Mouse (Mus musculus): ENCODE measurements around the gene Cadm1. TPM values are rescaled to one million over a fixed set of nuclear protein-coding genes. Genes with fewer than 3 reads are reported as not detected.

Gene Cadm1
- total and polyA plus RNA-seq, 3 experiments: 0.14 to 0.31 TPM; not detected in 1

GRCm38 (mm10) chr9:47828762-47829161, 298.8 kb downstream of the Cadm1 start:
- H3K27me3 ChIP-seq (ENCODE audit: control insufficient read depth in 1 of 2, insufficient read depth in 2 of 2, low read length in 2 of 2): no peaks in the 10 kb centered on the region
- H3K79me2 ChIP-seq (ENCODE audit: control insufficient read depth, insufficient read depth, low read length, poor library complexity): no peaks in the 10 kb centered on the region
- no peaks in the 10 kb centered on the region for H3K4me1 ChIP-seq (ENCODE audit: control insufficient read depth in 1 of 2, insufficient read depth in 2 of 2, low read length in 2 of 2)
- H3K4me3 ChIP-seq (ENCODE audit: control insufficient read depth in 1 of 2, insufficient read depth in 1 of 2, low read depth in 2 of 2, low read length in 2 of 2): no peak overlapping the region
- TF ChIP-seq MYB (IDR thresholded peaks at IDR 0.05; ENCODE audit: low read depth, low read length) (no peak), ELF1 (IDR thresholded peaks at IDR 0.05; ENCODE audit: low read depth, low read length) (no peak), ZMIZ1 (IDR thresholded peaks at IDR 0.05; ENCODE audit: low read depth, low read length) (no peak), POLR2A (IDR thresholded peaks at IDR 0.05; ENCODE audit: control insufficient read depth in 1 of 2, insufficient read depth in 1 of 2, low read depth in 1 of 2, low read length in 2 of 2, poor library complexity in 1 of 2) (no peak), BHLHE40 (IDR thresholded peaks at IDR 0.05; ENCODE audit: borderline replicate concordance, low read depth, low read length) (no peak), USF1 (IDR thresholded peaks at IDR 0.05; ENCODE audit: low read depth, low read length) (no peak), MXI1 (IDR thresholded peaks at IDR 0.05; ENCODE audit: low read depth, low read length) (no peak), SIN3A (IDR thresholded peaks at IDR 0.05; ENCODE audit: low read length) (no peak), ZC3H11A (IDR thresholded peaks at IDR 0.05; ENCODE audit: low read depth, low read length) (no peak), RAD21 (IDR thresholded peaks at IDR 0.05; ENCODE audit: low read depth, low read length) (no peak), MEF2A (IDR thresholded peaks at IDR 0.05; ENCODE audit: extremely low read depth, insufficient replicate concordance, low read depth, low read length, poor library complexity, severe bottlenecking) (no peak), UBTF (IDR thresholded peaks at IDR 0.05; ENCODE audit: borderline replicate concordance, insufficient read depth, low read depth, low read length) (no peak), HCFC1 (IDR thresholded peaks at IDR 0.05; ENCODE audit: low read depth, low read length) (no peak), GABPA (IDR thresholded peaks at IDR 0.05; ENCODE audit: low read depth, low read length) (no peak), POLR2AphosphoS5 (IDR thresholded peaks at IDR 0.05; ENCODE audit: borderline replicate concordance, low read depth, low read length) (no peak), POLR2AphosphoS2 (IDR thresholded peaks at IDR 0.05; ENCODE audit: low read length) (no peak), TAL1 (IDR thresholded peaks at IDR 0.05; ENCODE audit: low read length) (no peak), SMC3 (IDR thresholded peaks at IDR 0.05; ENCODE audit: low read depth, low read length) (no peak), MYC (IDR thresholded peaks at IDR 0.05; ENCODE audit: low read depth, low read length) (no peak)
- no peak overlapping the region for H3K27ac ChIP-seq (ENCODE audit: control insufficient read depth, low read depth, low read length)
- no peaks in the 10 kb centered on the region for H3K36me3 ChIP-seq (ENCODE audit: control insufficient read depth in 1 of 2, insufficient read depth in 2 of 2, low read length in 2 of 2)
- H3K9me3 ChIP-seq (replicated peaks; ENCODE audit: insufficient read depth, low read length): no peaks in the 10 kb centered on the region
- H3K9ac ChIP-seq (ENCODE audit: control insufficient read depth, low read depth, low read length, poor library complexity, severe bottlenecking): no peak overlapping the region
- no peak for DNase-seq (ENCODE audit: low read depth, low spot score)

GRCm38 (mm10) chr9:47829204-47829603, 299.2 kb downstream of the Cadm1 start:
- no peak for TF ChIP-seq MAZ (IDR thresholded peaks at IDR 0.05; ENCODE audit: low read depth, low read length)
- no peak for TF ChIP-seq USF2 (IDR thresholded peaks at IDR 0.05; ENCODE audit: borderline replicate concordance in 1 of 2, insufficient read depth in 1 of 2, low read depth in 1 of 2, low read length in 2 of 2)
- H3K27ac ChIP-seq (ENCODE audit: control insufficient read depth, low read depth, low read length): no peak overlapping the region
- H3K79me2 ChIP-seq (ENCODE audit: control insufficient read depth, insufficient read depth, low read length, poor library complexity): no peaks in the 10 kb centered on the region
- no peak overlapping the region for H3K9ac ChIP-seq (ENCODE audit: control insufficient read depth, low read depth, low read length, poor library complexity, severe bottlenecking)
- H3K36me3 ChIP-seq (ENCODE audit: control insufficient read depth in 1 of 2, insufficient read depth in 2 of 2, low read length in 2 of 2): no peaks in the 10 kb centered on the region
- no peaks in the 10 kb centered on the region for H3K9me3 ChIP-seq (replicated peaks; ENCODE audit: insufficient read depth, low read length)
- no peak for DNase-seq (ENCODE audit: low read depth, low spot score)
- no peaks in the 10 kb centered on the region for H3K27me3 ChIP-seq (ENCODE audit: control insufficient read depth in 1 of 2, insufficient read depth in 2 of 2, low read length in 2 of 2)
- H3K4me1 ChIP-seq (ENCODE audit: control insufficient read depth in 1 of 2, insufficient read depth in 2 of 2, low read length in 2 of 2): no peaks in the 10 kb centered on the region
- H3K4me3 ChIP-seq (ENCODE audit: control insufficient read depth in 1 of 2, insufficient read depth in 1 of 2, low read depth in 2 of 2, low read length in 2 of 2): no peak overlapping the region
